Mouse (Mus musculus) skeletal muscle tissue, adult 2 months (tissue): ENCODE measurements around the gene Sept9.

ENCODE experiments used
- DNase-seq: peaks from one replicate; pipeline ENCODE4 v3.0.0-alpha.2; 2012; ENCODE audit warnings: low read depth, low spot score

The Sept9 gene

DNA sequence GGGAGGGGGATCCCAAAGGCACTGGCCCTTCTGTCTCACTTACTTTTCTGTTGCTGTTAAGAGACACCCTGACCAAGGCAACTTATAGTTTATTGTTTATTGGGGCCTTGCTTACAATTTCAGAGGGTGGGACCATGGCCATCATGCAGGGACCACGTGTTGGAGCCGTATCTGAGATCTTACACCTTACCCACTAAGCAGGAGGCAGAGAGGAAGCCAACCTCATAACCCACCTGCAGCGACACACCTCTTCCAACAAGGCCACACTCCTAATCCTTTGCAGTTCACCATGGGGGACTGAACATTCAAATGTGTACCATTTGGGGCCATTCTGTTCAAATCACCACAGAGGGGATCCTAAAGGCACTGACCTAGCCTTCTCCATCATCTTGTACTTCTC lies 46.4 kb downstream of the Sept9 start:
- no peak for DNase-seq

DNA sequence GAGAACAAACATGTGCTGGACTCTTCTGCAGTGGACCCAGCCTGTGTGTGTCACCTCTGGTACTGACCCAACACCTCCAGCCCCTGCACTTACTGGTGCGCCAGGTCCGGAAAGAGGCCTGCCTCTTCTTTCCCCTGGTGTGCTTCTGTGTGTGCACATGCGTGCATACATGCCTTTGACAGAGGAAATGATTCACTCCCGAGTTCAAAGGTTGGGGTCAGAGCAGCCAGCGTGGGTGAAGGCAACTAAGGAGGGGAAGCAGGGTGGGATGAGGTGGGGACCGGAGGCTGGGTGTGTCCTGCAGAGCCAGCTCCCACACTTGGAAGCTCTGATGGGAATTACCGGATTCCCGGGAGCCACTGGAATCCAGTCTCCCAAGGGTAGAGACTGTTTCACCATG lies 46.8 kb downstream of the Sept9 start:
- no peak for DNase-seq

GRCm38 (mm10) chr11:117246981-117247431 lies 47.5 kb downstream of the Sept9 start:
- DNase-seq: peak; percentile 40

- no peak for DNase-seq
Measured at GRCm38 (mm10) chr11:117247541-117247940, 48.1 kb downstream of the Sept9 start.

DNA sequence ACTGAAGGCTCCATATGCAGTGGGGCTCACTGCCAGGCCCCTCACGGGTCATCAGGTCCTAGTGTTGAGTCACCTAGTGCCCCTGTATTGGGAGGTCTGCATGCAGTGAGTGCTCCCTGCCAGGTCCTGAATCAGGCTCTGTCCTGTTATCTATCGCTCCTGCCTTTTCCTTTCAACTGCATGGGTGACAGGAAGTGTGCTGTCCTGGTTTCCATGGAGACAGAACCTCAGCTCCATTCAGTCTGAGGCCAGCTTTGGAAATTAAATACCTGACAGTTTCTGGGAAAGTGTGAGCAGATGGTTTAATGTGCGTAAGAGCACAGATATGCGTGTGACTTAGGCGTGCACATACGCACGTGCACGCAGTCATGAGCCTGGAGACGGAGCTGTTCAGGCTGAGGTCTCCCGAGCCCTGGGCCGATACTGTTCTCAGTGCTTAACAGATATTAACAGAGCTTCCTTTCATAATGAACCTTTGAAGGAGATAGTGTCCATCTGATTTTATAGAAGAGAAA lies 49.3 kb downstream of the Sept9 start:
- DNase-seq: no peak

GRCm38 (mm10) chr11:117249282-117249984 lies 50.0 kb downstream of the Sept9 start:
- no peak for DNase-seq

GRCm38 (mm10) chr11:117249985-117250928 lies 50.8 kb downstream of the Sept9 start:
- DNase-seq: no peak

DNA sequence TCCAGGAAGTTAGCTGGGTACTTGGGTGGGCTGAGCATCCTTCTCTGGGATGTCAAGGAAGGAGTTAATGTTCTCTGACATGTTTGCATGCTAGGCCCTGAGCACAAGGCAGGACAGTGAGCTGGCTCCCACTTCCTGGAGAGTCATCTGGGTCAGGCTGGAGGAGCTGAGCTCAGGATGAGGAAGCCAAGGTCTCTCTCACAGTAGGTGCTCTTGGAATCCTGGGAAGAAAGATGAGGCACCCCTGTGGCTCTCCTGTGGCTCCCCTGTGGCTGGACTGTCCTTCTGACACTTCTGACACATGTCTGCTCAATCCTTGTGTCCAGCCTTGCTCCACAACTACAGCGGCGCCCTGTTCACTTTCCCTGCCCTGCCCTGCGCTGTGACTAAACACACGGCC lies 52.3 kb downstream of the Sept9 start:
- no peak for DNase-seq

- no peak for DNase-seq
Measured at GRCm38 (mm10) chr11:117252846-117253245, 53.4 kb downstream of the Sept9 start.

GRCm38 (mm10) chr11:117254161-117255107 lies 55.0 kb downstream of the Sept9 start:
- no peak for DNase-seq

- no peak for DNase-seq
Measured at GRCm38 (mm10) chr11:117255108-117255489, 55.6 kb downstream of the Sept9 start.

DNA sequence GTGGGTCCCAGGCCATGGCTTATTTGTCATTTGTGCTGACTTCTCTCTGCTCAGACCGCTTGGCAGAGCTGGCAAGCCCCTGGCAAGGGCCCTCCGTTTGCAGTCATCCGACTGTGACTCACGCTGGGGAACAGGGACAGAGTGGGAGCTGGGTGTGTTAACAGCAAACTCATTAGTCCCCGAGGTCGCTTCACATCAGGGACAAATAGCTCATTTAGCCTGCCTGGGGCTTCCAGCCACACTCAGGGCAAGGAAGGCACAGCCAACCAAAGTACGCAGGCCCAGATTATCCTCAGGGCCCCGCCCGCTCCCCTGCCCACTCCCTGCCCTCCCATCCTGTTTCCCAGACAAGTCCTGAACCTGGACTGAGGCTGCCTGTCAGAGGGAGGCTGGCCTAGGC lies 56.6 kb downstream of the Sept9 start:
- DNase-seq: no peak

GRCm38 (mm10) chr11:117256840-117257239 lies 57.4 kb downstream of the Sept9 start:
- DNase-seq: no peak

DNA sequence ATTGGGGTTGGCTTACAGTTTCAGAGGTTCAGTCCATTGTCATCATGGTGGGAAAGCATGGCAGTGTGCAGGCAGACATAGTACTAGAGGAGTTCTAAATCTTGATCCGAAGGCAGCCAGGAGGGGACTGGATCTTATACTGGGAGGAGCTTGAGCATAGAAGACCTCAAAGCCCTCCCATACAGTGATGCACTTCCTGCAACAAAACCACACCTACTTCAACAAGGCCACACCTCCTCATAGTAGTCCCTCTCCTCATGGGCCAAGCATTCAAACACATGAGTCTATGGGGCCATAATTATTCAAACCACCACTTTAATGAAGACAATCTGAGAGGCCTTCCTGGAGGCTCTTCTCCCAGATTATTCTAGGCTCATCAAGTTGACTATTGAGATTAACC lies 57.8 kb downstream of the Sept9 start:
- DNase-seq: no peak

DNA sequence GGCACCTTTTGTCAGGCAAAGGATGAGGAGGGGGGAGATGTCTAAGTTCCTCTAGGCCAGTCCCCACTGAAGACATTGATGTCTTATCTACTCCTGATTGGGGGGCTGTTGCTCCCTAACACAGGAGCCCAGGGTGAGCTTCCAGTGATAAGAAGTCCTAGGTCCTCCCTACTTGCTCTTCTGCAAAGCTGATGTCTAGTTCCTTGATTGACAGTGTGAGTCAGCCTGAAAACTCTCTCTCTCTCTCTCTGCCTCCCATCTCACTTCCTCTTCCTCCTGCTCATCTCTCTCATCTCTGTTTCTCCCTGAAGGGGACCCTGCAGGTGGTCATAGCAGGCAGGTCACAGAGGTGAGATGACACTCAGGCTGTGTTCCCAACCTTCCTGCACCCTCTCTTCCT lies 58.4 kb downstream of the Sept9 start:
- no peak for DNase-seq

GRCm38 (mm10) chr11:117259178-117259960 lies 59.9 kb downstream of the Sept9 start:
- DNase-seq: peak; percentile 69

- no peak for DNase-seq
Measured at GRCm38 (mm10) chr11:117260631-117261030, 61.2 kb downstream of the Sept9 start.

- DNase-seq: no peak
Measured at GRCm38 (mm10) chr11:117263096-117263808, 63.8 kb downstream of the Sept9 start.

DNA sequence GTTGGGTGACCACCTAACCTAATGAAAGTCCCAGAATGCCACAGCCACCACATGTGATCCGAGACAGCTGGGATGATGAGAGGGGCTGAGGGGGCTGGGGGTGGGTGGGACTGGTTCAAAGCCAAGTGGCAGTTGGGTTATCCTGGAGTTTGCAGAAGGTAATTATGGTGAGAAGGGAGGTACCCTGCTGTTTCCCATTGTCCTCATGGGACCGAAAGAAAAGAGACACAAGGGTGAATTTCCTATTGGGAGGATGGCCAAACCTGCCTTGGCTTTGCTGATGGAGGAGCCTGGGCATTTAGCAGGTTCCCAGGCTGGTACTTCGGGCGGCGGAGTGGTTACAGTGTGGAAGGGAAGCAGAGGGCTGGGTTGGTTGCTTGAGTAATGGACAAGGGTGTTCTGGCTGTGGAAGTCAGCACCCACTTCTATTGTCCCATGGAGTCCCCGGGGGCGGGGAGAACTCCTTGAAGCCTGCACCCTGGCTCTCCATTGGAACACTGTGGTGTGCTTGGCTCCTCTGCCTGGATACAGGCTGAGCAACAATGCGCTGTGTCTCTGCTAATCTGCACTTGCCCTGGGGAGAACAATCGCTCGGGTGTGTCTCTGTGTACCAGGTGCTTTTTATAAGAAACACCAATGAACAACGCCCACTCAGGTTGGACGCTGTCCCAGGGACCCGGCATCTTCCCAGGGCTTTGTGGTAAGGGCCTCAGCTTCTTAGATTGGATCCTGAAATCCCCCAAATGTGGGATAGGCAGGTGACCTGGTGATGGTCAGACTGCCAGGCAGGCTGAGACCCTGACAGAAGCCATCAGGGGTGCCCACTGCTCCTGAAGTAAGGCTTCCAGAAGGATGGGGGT lies 64.9 kb downstream of the Sept9 start:
- no peak for DNase-seq
